Mouse (Mus musculus) megakaryocyte-erythroid progenitor cell, adult 5-6 weeks (primary cell): ENCODE results near the gene Fgf3. TPM values are rescaled to one million over a fixed set of nuclear protein-coding genes. Genes with fewer than 3 reads are reported as not detected.

ENCODE experiments used
- ATAC-seq: replicated peaks from 2 replicates; pipeline ENCODE4 v1.8.0; 2016; ENCODE audit warnings: mild to moderate bottlenecking, inconsistent platforms; ENCODE audit not compliant: severe bottlenecking, poor library complexity, low FRiP score, low TSS enrichment
- total RNA-seq, 2 experiments: library from RNA; stranded (forward) in 1 of 2; stranded (reverse) in 1 of 2; fragments of 200-1000, 215-1000 nt in 1 of 2; fragments of >200 nt in 1 of 2; fragmentation: Nextera tagmentation in 1 of 2; gene quantifications; 2 replicates each; pipeline ENCODE4 v1.2.3; 2014 to 2017

The Fgf3 gene
- total RNA-seq, 2 experiments from 2014 or later: 0.52 TPM; not detected in 1

DNA sequence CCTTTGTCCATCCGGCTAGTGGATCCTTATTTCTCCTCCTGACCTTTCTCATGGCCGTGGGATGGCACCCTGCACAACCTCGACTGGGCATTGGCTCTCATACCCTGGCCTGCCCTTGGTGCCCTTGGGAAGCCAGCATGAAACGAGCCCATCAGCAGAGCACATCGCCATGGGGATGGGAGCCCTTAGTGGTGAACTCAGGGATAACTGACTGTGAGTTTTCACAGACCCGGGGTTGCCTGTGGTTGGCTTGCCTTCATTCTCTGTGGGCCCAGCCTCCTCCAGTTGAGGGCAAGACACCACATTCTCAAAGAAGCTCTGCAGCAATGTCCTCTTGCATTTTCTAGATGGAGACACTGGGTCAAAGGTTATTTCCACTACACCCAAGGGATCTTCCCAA, 54.4 kb downstream of the Fgf3 start:
- no peak for ATAC-seq

Other genes with a start within 250 kb of the Fgf3 start
- 1.4 TPM in 1 of 2 replicates, not detected in the other for gene Ano1, start 86.1 kb upstream of the Fgf3 start, total RNA-seq (2014; fragmentation: Nextera tagmentation)
- gene Ano1, start 86.1 kb upstream of the Fgf3 start, total RNA-seq (2017): not detected in 2 replicates
- gene Fgf4, start 9.3 kb downstream of the Fgf3 start, total RNA-seq (2014; fragmentation: Nextera tagmentation): not detected in 2 replicates
- not detected in 2 replicates for gene Fgf4, start 9.3 kb downstream of the Fgf3 start, total RNA-seq (2017)
- gene Fgf15, start 58.4 kb downstream of the Fgf3 start, total RNA-seq (2014; fragmentation: Nextera tagmentation): not detected in 2 replicates
- 0.52 and 0.88 TPM in 2 replicates for gene Fgf15, start 58.4 kb downstream of the Fgf3 start, total RNA-seq (2017)
- gene LTO1, start 77.0 kb downstream of the Fgf3 start, total RNA-seq (2014; fragmentation: Nextera tagmentation): 21.0 and 40.2 TPM in 2 replicates
- gene LTO1, start 77.0 kb downstream of the Fgf3 start, total RNA-seq (2017): 27.1 and 30.4 TPM in 2 replicates
- gene Ccnd1, start 101.8 kb downstream of the Fgf3 start, total RNA-seq (2014; fragmentation: Nextera tagmentation): 3.8 and 5.3 TPM in 2 replicates
- gene Ccnd1, start 101.8 kb downstream of the Fgf3 start, total RNA-seq (2017): 5.9 and 6.7 TPM in 2 replicates